Mouse (Mus musculus) kidney, postnatal 10 days (tissue): ENCODE measurements around the gene Ctbp2.

Source experiments
- DNase-seq: peaks from one replicate; pipeline ENCODE4 v3.0.0; 2021; ENCODE audit warnings: mixed read lengths

Gene Ctbp2

DNA sequence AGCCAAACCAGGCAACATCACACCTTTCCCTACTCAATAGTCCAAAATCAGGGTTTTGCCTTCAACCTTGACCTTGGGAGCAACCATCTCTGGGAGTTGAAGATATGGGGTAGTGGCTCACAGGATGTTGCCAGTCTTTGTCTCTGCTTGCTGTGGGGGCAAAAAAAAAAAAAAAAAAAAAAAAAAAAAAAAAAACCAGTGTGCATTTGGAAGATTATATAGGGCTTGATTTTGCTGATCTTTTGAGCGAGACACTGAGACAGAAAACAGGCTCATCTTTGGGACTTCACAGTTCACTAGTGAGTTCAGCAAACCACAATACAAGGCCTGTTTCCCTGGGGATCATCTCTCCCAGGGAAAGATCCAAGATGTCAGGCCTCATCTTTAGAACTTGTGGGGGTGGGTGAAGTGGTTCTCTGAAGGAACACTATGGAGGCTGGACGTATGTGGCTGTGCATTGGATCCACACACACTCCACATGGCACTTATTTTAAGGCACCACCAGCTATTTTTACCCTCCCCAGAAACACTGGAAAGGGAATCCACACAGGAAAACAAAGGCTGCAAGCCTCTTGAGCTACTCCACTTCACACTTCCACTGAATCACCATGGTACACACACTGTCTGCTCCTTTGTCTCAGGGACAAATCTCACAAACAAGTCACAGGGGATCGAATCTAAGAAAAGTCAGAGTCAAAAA lies 84.4 kb downstream of the Ctbp2 start:
- DNase-seq = no peak

DNA sequence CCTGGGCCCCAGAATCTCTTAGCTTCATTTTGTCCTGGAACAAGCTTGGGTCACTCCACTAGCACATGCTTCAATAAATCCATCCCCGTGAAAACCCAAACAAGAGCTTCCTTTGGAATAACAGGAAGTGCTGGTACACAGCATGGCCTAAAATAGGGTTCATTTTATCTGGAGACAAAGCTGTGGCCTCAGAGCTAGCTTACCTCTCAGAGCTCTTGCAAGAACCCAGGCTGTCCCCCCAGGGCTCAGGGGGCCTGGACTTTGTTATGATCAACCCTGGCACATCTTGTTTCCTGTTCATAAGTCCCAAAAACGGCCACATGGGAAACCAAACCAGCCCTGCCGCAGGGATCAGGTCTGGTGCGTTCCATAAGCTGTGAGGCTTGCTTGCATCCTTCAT lies 86.5 kb downstream of the Ctbp2 start:
- DNase-seq = no peak

DNA sequence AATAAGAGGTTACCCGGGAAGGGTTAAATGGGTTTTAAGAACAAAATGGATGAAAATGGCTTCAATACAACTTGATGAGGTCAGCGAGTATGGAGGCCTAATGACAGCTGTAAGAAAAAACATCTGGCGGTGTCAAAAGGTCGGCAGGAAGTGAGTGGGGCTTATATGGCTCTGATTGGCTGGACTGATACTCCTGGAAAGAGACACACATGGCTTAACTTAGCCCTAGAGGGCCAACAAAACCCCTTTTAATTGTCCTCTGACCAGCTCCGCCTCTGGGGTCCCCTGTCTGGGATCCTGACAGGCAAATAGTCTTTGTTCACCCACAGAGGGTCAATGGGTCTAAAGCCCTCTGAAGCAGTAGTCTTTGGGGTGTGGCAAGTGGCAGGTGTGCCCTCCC lies 86.9 kb downstream of the Ctbp2 start:
- peak; percentile 66 for DNase-seq

DNA sequence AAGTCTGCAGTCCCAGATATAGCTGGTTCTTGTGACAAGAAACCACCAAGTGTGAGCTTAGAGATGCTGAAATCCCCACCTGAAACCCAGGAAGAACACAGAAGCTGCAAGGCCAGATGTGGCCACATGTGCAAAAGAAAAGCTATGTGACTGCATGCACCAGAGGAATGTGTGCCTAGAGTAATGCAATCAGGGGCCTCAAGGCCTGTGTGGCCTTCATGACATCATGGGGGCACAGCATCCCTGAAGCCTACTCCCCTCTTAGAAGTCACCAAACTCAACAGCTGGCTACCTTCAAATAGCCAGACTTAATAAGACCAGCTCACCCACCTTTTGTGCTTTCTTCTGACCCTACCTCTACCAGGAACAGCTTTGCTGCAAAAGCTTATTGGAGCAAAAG lies 88.3 kb downstream of the Ctbp2 start:
- no peak for DNase-seq

DNA sequence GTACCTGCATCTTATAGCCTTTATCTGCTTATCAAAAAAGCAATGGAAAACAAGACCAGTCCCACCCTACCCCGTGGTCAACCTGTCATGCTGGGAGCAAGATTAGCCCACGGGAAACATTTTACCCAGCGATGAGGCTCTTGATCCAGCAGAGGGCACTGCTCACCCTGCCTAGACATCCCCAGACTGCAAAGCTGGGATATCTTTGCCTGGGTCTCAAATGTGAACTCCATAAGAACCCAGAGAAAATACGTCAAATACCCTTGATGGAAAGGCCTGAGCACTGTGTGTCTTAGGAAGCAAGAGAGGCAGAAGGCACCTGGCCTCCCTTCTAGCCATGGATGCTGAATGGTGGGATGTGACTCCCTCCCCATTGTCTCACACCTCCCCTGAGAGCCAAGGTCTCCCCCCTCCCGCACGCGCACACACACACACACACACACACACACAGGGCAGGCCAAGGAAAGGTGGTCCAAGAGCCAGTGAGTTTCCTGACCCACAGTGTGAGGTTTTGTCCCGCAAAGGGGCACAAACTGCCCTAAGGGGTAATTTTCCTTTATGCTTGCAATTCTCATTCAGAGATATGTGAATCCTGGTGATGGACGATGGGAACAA lies 91.5 kb downstream of the Ctbp2 start:
- DNase-seq = peak; percentile 77

DNA sequence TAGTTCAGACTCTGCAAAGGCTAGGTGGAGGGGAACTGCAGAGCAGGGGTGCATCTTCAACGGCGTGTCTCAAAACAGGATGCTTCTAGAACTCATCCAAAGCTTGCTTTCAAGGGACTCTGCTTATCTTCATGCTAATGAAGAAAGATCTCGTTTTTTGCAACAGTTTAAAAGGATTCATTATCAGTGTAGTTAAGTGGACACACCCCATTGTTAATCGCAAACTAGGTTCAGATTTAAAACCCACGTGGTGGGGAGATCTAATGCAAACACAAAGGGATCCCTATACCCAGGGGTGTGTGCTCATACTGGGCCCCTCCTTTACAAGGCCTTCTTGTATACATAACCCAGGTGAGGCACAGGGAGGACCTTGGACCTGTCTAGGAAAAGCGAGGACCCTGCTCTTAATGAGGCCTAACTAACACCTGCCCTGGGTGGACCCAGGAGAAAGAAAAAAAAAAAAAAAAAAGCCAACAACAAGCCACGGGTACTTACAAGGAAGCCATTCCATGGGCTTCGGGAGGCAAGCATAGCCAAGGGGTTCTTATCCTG lies 94.6 kb downstream of the Ctbp2 start:
- DNase-seq = no peak

DNA sequence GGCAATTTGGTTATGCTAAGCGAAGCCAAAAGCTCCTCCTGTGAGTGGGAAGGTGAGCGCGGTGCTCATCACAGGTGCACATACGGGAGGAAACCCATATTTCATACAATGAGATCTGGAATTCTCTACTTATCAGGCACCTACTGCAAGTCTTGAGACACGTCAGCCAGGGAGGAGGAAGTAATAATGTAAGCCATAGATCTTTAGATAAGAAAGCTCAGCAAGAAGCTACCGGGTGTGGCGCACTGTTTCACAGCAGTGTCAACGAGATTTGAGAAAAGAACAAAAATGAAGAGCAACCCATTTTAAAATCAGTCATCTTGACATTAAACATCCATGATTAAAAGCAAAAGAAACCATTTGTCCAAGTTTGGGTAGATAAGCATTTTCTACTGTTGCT lies 95.2 kb downstream of the Ctbp2 start:
- no peak for DNase-seq

DNA sequence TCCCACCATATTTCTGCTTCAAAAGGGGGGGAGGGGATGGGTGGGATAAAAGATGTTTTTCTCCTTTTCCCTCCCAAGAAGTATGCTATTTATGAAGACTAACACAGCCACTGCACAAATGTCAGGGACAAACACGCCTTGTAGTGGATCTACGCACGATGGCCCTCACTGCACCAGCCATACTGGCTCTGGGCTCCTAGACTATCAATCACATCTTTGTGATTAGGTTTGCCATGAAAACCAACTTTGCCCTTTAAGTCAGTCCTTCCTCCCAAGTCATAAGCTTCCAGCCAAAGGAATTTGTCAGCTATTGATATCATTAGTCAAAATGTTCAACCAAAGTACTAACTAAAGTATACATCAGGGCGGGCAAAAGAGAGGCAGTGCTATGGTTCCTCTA lies 96.2 kb downstream of the Ctbp2 start:
- DNase-seq = no peak

DNA sequence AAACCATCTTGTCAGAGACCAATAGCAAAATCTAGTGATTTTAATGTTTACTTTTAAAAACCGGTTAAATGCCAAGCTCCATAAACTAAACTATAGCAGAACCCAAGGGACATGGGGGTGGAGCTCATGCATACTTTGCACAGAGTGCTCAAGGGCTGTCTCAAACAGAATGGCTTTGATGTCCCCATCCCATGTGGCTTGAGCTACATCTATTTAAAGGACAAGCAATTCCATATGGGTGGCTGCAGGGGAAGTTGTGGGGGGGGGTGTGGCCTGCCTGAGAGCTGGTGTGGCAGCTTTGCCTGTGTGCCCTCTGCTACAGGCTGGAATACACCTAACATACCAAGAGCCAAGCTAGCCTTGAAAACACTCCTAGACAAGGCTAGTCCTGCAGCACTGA lies 99.5 kb downstream of the Ctbp2 start:
- no peak for DNase-seq

DNA sequence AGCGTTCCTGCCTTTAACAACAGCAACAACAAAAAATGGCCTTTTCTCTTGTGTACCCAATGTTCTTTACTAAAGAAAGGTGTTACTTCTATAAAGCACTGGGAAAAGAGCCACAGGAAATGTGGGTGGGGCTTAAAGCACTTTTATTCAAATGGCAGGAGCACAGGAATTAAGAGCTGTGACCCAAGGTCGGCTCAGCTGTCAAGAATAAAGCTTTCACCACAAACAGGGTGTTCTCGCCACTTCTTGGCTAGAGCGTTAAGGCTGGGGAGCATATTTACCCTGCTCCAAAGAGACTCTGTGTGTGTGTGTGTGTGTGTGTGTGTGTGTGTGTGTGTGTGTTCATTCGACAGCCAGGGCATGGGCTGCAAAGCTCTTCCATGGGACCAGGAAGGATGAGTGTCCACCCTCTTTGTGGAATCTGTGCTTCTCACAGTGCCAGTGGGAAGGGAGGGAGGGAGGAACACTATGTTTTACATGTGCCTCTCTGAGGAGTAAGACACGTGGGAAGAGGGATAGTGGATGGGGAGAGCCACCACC lies 104.6 kb downstream of the Ctbp2 start:
- DNase-seq = no peak

DNA sequence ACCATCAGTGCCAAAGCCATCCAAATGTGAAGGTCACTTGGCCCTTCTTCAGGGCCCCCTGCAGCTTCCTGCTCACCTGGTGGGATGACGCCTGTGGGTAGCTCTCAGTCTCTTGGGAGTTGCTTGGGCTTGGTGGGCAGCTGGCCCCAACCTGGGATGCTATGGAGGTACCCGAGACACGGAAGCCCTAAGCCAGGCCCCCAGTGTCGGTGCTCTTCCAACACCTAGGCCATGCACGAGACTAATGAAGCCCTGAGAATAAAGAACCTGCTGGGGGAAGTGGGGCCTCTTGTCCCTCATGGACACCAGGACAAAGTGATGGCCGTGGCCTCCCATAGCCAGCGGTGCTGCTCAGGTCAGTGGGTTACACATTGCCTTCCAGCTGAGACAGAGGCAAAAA lies 105.2 kb downstream of the Ctbp2 start:
- no peak for DNase-seq

DNA sequence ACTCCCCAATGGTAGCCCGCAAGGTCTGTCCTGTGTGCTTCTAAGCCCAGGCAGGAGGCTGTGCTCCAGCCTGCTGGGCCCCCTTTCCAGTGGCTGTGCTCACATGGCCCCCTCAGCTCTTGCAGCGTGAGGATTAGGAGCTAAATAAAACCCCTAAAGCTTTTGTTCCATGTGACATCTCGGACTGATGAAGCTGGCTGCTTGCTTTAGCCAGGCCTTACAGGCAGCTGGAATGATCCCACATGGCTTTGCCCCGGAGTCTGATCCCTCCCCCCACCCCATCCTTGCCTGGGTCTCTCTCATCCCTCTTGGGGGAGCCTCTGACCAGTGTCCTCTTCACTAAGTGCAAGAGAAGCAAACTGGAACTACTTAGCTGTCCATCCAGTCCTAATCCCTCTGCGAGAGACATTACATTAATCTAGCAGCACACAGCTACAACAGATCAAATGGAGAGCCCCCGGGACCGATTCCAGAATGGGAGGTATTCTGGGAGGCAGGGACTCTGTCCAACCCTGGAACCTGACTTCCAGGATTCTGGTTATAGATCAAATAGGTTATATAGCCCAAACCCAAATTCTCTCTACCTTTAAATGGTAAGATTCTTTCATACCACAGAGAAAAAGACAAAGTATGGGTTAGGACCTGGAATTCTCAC lies 108.6 kb downstream of the Ctbp2 start:
- no peak for DNase-seq

DNA sequence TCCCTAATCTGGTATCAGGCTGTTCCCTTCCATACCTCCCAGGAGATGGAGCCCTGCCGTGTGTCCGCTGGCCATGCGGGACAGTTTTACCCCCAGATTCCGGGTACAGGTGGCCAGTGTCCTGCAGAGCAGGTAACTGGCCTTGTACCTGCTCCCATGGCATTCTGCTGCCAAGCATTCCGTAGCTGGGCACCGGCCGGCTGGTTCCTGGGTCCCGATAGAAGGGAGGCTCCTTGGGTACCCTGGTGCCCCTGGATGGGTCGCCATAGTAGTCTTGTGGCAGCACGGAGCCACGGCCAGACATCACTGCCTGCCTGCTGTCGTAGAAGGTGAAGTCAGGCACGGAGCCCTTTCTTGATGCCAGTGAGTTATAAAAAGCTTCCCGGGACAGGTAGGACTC lies 109.5 kb downstream of the Ctbp2 start:
- no peak for DNase-seq

DNA sequence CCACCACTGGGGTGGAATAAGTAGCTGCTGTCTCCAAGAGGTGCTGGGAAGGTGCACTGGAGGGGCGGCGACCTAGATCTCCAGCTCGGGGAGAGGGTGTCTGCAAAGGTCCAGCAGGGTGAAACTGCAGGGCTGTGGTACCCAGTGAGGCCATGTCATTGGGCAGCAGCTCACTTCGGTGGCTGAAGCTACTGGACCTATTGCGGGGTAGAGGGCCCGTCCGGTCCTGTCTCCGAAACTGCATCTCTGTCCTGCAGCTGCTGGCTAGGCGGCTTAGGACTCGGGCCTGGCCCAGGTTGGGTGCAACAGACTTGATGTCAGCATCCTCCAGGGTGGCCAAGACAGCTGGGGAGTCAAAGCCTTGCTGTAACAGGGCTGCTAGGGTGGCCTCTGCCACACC lies 110.2 kb downstream of the Ctbp2 start:
- no peak for DNase-seq

DNA sequence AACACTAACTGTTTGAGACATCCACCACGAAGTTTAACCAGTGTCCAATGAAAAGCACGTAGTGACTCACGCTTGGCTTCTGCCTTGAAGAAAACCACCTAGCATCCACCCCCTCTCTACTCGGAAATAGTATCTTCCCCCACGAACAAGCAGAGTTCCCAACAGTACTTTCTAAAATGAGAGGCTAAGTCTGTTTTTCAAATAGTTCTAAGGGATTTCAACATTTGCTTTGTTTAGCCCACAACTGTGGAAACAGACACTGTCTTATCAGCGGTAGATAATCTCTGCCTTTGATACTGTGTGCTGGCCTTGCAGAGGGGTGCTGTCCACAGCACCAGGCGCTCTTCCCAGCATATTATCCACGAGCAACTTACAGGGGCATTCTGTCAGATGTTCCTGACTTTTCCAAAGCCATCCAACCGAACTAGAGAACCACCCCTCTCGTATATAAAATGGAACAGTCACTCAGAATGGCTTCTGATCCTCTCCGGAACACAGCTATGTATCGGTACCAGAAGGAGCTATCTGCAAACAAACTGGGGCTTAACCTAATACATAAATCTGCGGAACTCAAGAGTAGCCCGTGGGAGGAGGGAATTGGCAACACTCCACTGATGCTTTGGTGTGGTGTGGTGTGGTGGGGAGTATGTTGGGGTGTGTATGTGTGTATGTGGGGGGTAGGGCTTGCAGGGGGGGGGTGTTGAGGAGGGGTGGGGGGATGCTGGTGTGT lies 111.4 kb downstream of the Ctbp2 start:
- no peak for DNase-seq

DNA sequence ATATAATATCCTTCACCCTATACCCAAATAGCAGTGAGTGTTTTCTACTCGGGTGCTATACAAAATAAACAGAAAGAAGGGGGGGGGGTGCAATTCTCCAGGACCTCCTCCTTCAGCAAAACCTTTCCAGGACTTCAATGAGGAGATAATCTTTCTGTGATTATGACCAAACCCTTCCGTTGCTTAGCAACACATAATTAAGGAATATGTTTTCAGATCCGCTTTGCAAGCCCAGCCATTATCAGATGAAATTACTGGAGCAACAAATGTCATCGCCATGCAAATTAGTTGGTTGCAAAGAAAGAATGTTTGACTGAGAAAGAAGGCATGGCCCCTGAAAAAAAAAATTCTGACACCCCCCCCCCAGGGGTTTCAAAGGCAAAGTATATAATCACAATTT lies 112.5 kb downstream of the Ctbp2 start:
- no peak for DNase-seq

DNA sequence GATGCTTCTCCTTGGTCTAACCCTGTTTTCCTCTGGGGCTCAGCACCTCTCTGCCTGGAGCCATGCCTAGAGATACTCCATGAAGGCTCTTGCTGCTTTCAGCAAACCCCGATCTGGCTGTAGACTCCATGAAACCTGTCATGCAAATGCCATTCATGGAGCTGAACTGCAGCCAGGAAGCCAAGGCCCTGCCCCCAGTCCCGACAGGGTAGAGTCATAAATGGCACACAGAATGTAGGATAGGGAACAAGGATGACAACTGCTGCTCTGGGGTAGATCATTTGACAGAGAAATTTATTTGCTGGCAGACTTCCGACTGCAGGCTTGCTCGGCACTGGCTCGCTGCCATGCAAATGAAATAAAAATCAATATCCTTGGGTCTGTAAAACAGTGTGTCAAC lies 113.0 kb downstream of the Ctbp2 start:
- no peak for DNase-seq

DNA sequence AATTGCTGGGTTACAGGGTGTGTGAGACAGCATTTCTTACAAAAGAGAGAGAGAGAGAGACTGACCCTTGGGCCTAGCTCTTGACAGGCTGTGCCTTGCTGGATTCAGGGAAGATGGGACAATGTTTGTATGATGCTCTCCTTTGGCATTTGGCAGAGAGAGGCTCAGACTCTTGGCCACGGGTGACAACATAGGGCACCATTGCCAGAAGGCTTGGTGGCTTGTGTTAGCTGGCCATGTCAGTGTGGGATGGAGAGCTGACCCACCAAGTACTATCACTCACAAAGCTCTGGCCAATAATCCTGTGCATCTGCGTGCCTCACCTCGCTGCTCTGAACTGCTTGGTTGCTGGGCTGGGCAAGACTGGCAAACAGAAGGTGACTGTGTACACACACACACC lies 113.7 kb downstream of the Ctbp2 start:
- no peak for DNase-seq

DNA sequence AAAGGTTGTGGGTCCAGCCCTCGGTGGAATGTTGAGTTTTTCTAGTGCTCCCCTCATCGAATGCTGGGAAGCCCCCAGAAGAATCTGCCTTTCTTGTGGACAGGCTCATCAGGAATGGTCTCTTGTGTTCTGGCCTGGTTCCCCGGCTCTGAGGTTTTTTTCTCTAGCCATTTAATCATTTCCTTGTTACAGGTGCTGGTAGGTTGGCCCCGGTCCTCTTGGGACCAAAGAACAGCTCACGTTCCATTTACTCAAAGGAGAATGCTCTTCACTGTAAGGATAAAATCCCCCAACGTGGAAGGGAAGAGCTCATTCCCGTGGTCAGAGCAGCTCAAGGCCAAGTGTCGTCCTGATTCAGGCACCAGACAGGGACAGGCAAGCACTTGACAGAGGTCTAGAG lies 114.5 kb downstream of the Ctbp2 start:
- no peak for DNase-seq

DNA sequence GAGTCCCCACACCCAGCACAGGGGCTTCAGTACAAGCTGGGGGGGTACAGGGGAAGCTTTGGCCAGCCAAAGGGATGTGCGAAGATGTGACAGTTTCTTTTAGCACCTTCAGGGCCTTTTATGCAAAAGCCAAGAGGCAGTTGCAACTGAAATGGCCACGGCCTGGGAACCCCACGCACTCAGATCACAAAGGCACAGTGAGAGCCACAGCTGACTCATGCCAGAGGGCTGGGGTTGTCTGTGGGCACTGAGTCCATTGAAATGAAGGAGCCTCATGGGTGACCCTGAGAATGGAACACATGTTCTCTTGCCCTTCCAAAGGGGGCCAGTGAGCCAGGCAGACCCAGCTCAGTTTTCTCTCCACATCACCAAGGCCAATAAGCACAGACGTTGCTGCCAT lies 115.5 kb downstream of the Ctbp2 start:
- no peak for DNase-seq

DNA sequence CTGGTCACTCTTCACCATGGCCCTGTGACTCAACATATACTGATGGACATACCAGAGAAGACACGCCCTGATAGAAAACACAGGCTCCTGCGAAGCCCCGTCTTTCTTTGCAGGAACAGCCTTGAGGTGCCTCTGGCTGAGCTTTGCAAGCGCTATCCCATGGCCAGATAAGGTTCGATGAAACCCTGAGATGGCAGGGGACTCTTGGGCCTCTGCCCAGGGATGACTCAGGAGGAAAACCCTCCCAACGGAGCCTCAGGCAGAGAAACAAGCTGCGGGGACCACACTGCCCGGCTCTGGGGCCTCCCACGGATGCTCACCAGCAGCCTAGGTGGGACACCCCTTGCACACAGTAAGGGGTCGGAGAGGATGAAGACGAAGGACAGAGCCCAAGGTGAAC lies 116.8 kb downstream of the Ctbp2 start:
- DNase-seq = peak; percentile 50

DNA sequence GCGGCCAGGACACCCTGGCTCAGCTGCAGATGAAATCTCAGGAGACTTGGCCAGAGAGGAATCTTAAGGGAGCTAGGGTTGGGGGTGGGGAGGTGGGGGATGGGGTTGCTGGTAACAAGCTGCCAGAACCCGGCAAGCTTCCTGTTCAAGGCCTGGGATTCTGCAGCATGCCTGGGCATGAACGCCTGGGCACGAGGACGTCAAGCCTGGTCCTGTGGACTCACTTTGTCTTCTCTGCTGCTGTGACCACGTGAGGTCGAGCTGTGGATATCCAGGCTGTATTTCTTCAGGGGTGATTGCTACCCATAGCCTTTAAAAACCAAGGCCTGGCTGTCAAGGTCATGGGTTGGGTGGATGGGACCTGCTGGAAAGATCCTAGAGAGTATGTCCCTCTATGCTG lies 118.4 kb downstream of the Ctbp2 start:
- DNase-seq = no peak

DNA sequence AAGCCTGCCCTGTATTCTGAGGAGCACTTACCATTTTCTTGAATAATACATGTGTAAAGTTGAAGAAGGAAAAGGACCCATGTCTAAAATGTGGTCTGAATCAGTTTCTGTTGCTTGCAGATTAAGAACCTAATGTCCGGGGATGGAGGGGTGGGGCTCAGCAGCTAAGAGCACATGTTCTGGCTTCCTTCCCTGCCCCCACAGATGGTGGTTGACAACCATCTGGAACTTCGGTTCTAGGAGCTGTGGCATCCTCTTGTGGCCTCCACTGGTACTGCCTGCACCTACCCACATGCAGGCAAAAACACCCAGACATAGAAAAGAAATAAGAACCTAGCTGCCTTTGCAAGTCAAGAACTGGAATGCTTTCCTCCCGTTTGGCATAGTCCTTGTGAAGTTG lies 120.7 kb downstream of the Ctbp2 start:
- peak; percentile 89 for DNase-seq
